Mouse (Mus musculus) embryo, embryonic 9.5 days (tissue): Measurements from ENCODE around the gene Phkb.
"Not testable (repeated sequence)": the region's sequence is repeated elsewhere in the genome, so short reads cannot be mapped to it uniquely, and the experiment has no call there.

Experiments used
- DNase-seq: peaks from one replicate; pipeline ENCODE4 v3.0.0-alpha.2; 2017; ENCODE audit errors: extremely low spot score

Phkb gene

GRCm38 (mm10) chr8:85840657-85841488 lies at the start of gene Phkb, which contains the start of gene Itfg1:
TSS of gene Phkb (plus strand) at chr8:85840959.
TSS of gene Itfg1 (minus strand) at chr8:85840921.
- DNase-seq, result peak; percentile 94

DNA sequence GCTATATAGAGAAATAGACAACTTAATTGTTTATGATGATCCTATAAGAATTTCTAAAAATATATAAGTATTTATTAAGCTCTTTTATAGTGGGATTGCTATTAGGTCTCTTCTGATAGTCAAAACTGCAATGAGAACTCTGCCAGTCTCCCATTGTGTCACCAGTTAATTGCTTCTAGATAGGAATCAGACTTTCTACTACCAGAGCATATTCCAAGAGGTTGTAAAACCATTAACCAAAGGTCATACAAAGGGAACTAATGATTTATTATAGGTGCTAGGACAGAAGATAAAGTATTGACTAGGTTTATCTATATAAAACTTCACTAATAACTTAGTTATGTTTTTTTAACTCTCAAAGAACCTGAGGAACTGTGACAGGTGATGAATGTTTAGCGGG lies 44.4 kb upstream of the Phkb start:
- not testable (repeated sequence) for DNase-seq

DNA sequence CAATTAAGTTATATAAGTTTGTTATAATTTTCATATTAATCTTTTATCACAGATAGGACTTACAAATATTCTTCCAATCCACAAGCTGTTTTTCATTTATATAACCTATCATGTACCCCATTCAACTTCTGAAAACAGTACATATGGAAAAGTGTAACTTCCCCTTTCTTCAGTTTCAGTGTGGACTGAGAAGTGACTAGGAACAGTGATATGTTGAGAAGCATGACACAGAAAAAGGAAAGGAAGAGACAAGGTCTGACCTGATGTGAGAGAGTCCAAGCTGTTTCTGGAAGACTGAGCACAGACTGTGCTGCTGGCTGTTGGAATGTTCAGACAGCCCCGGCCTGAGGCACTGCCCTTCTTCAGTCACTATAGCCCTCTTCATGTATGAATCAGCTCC lies 40.6 kb upstream of the Phkb start:
- no peak for DNase-seq

DNA sequence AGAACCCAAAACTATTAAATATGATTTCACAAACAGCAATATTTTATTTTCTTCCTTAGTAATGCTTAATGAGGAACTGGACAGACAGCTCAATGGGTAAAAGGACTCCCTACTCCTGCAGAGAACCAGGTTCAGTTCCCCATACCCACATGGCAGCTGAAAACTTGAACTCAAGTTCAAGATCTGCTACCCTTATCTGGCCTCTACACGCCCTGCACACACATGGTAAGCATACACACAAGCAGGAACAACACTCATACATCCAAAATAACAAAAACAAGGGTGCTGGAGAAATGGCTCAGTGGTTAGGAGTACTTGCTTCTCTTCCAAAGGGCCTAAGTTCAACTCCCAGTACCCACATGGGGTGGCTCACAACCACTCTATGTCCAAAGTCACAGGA lies 39.4 kb upstream of the Phkb start:
- no peak for DNase-seq

DNA sequence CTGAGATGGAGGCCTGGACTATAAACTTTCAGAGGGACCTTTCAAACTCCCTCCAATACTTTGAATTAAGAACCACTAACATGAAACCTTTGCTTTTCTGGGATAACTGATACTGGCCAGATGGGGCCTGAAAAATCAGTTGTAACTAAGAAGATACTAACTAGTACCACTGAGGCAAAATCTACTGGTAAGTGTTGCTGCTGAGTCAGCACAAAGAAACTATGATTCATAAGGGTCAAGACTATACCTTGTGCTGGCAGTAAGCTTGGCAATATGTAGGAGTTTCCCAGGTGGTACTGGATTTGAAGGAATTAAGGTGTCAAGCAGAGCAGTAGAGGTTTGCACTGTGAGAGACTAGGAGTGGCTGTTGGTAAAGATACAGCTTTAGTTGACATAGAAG lies 27.1 kb upstream of the Phkb start:
- no peak for DNase-seq

DNA sequence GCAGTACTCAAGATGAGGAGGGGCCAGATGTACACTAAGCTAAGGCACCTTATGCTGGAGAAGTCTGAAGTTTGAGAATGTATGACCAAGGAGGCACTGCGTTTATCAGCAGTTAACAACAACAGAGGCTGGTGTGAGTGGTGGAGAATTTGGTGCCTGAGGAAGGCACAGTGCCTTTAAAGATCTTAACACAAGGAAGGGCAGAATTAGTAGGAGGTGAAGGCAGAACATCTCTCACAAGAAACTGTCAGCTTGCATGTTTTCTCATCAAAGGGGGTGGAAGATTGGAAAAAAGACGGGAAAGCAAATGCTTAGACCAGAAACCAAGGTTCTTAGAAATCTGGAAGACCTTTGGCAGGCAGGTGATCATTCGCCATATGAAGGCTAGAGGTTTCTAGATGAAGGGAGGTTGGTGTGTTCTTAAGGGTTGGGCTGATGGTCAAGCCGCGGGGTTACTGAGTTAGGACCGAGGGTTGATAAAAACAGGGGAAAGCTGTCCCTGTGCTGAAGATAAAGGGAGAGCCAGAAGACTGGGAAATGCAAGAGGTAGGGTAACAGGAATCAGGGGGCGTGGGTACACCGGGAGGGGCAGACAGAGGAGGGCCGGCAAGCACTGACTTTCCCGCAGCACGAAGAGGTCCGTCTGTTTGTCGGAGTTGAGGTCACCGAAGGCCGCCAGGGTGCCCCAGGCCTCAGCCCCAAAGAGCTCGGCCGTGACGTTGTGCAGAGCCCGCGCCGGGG lies 673 bp upstream of the Phkb start:
- DNase-seq, result peak; percentile 3

DNA sequence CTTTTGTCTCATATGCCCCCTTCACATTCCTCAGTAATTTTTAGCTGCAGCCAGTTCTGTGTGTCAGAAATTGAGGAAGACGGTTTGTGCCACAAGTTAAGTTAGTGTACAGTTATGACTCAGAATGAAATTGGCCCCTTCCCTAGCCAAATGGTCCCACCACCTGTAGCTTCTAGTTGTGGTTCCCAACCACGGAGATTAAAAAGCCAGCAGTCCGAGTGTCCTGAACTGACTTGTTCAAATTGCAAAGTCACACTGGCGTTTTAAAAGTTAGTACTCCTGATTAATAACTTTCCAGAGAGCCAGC lies 683 bp downstream of the Phkb start:
- DNase-seq, result no peak

DNA sequence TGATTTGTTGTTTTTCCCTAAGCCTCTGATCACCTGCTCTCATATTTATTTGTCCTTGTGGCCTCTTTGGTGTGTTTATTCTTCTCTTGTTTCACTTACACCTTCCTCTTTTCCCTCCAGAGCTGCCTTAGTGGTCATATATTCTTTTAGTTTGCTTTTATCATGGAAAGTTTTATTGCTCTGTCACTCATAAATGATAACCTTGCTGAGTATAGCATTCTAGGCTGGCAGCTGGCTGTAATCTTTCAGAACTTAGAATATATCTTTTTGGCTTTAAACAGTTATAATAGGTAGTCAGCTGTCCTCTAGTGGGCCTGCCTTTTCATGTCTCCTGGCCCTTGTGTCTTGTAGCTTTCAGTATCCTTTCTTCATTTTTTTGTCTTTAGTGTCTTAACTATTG lies 5.1 kb downstream of the Phkb start:
- no peak for DNase-seq

DNA sequence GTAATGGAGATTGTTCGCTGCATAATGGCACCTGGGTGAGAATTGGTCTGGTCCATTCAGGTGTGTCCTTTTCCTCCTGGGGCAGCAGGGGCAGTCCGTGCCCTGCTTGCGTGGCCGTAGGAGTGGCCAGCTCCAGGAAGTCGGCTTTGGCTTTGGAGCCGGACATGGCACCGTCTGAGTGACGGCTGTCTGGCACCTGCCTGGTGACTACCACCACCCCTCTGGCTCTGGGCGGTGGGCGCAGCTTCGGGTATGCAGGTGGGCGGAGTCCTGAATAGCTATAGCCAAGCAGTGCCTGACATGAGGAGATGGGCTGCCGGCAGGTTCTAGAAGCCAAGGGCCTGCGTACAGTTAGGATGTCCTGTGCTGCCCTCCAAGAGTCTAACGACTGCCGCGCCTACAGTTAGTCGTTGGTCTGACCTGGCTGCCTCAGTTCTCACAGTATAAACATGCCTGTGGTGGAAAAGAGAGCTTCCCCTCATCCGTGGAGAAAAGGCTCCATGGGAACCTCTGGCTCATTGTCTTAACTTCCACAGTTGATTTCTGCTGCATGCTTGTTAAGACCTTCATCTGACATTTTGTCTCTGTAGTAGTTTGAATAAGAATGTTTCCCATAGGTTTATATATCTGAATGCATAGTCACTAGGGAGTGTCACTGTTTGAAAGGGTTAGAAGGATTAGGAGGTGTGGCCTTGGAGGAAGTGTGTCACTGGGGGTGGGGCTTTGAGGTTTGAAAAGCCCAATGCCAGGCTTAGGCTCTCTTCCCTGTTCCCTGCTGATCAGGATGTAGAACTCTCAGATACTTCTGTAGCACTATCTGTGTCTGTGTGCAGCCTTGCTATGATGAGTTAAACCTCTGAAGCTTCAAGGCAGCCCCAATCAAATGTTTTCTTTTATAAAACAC lies 13.7 kb downstream of the Phkb start:
- DNase-seq, result no peak

DNA sequence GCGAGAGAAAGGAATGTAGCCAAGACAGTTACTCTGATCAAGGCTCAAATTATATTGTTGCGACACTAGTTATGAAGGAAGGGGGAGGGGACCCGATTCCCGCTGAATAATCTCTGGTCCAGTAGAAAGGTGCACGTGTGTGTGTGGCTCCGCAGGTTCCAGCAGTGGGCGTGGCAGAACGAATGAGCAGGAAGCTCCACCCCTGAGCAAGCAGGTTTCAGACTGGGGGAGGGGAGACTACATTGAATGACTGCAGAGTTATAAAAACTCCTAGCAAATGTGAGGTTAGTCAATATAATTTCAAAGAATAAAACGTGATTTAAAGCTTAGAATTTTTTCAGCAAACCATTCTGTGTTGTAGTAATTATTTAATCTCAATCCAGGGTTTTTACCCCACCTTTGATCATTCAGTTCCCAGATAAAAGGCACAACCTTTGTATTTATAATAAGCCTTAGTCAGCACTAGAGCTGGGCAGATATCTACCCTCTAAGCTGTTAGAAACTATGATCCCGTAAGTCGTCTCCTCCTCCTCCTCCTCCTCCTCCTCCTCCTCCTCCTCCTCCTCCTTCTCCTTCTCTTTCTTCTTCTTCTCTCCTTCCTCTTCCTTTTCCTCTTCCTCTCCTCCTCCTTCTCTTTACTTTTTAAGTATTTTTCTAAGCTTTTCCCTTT lies 16.6 kb downstream of the Phkb start:
- DNase-seq, result not testable (repeated sequence)

- no peak for DNase-seq
These were observed 19.9 kb downstream of the Phkb start for GRCm38 (mm10) chr8:85860612-85861011.

DNA sequence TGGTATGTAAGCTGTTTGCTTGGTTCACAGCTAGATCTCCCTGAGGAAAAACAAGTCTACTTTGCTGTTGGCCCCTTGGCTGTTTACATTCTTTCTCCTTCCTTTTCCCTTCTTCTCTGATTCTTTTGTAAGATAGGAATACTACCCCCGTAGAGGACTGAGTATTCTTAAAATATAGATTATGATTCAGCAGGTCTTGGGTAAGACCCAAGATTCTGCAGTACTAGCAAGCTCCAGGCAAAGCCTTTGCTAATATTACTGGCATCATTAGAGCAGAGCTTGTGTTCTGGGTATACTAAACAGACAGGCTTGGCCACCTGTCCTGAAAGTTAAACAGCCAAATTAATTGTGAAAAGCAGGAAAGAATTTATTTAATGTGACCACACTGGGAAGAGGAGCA lies 21.6 kb downstream of the Phkb start:
- no peak for DNase-seq

DNA sequence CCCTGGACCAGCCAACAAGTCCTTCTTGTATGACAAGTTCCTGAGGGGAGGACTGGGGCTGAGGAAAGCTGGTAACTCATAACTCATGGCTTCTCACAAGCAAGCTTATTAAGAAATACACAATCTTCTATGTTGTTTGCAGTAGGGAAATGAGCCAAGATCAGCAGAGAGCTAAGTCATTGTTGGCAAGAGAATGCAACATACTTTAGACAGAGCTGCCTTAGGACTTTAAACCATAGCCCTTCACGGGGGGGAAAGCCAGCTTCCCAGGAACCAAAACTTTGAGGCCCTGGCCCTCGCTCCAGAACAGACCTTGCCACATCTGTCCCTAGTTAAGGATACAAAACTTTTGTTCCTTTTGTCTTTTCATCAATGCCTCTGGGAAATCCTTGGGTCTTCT lies 30.9 kb downstream of the Phkb start:
- DNase-seq, result no peak

DNA sequence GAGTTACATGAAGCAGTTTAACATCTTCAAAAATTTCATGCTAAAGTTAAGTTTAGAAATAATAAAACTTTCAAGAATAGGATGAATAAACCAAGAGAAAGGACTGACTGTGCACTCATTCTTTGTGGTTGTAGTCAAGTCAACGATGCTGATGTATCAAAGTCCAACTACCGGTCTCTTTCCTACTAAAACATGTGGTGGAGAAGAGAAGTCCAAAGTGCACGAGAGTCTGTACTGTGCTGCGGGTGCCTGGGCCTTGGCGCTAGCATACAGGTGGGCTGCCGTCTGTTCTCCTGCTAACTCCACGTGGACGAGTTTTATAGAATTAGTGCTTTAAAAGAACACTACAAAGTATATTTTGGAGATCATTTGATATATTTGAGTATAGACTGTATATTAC lies 37.2 kb downstream of the Phkb start:
- no peak for DNase-seq

DNA sequence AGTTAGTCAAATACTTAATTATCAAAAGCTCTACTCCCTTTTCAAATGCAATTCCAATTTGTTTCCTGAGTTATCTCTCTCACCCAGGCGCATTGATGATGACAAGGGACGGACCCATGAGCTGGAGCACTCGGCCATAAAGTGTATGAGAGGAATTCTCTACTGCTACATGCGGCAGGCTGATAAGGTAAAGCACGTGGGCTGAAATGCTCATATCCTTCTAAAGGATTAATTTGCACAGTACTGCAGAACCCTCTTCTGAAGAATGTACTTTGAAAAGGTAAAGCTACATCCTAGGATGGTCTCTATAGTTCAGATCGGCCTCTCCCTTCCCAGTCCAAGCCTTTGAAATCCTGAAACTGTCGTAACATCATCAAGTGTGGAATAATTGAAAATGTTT lies 38.9 kb downstream of the Phkb start:
- no peak for DNase-seq

DNA sequence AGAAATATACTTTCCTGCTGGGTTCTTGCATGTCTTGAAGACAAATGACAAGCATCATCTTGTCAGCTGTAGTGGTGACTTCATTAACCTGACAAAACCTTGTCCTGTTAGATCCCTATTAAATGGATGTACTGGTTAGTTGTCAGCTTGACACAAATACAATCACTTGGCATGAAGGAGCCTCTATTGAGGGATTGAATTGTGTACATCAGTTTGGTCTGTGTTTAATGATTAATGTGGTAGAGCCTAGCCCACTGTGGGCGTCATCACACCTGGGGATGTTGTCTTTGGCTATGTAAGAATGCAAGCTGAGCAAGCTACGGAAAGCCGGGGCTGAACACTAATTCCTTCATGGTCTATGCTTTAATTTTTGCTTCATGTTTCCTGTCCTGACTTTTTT lies 44.1 kb downstream of the Phkb start:
- DNase-seq, result no peak

DNA sequence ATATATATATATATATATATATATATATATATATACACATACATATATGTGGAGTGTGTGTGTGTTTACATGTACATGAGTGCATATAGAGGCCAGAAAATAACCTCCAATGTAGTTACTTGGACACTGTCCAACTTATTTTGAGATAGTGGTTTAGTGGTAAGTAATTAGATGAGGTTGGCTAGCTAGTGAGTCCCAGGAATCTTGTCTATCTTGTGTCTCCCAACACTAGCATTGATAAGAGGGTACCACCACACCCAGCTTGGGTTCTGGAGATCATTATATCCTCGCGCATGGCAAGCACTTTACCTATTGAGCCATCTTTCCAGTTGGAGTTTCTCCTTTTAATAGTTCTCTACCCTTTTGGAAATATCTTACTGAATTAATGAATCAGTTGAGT lies 56.9 kb downstream of the Phkb start:
- no peak for DNase-seq

DNA sequence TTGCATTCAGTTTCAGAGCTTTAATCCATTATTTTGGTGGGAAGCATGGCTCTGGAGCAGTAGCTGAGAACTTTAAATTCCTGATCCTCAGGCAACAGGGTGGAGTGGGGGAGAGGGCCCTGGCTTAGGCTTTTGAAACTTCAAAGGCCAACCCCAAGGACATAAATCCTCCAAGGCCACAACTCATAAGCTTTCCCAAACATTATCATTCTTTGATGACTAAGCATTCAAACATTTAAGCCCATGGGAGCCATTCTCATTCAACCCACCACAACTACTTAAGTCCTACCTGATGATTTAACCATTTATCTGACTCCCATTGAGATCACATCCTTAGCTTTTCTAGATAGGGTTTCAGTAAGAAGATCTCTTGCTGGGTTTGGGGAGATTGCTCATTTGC lies 84.2 kb downstream of the Phkb start:
- no peak for DNase-seq

- no peak for DNase-seq
These were observed 84.8 kb downstream of the Phkb start for GRCm38 (mm10) chr8:85925574-85925973.

- DNase-seq, result no peak
These were observed 85.3 kb downstream of the Phkb start for GRCm38 (mm10) chr8:85926107-85926506.

GRCm38 (mm10) chr8:85936148-85936547 lies 95.4 kb downstream of the Phkb start:
- DNase-seq, result no peak

- no peak for DNase-seq
These were observed 96.6 kb downstream of the Phkb start for GRCm38 (mm10) chr8:85937343-85937742.
